Mouse (Mus musculus) stomach, postnatal 0 days (tissue): Measurements from ENCODE around the gene Dennd4c. TPM values are rescaled to one million over a fixed set of nuclear protein-coding genes. Genes with fewer than 3 reads are reported as not detected.

ENCODE experiments used
- ATAC-seq: fragments of 200-750 bp; cut with Nextera tagmentation; 2 replicates; pipeline ENCODE4 v1.8.0; 2017; ENCODE audit not compliant: low FRiP score, low TSS enrichment
- DNase-seq: peaks from one replicate; pipeline ENCODE4 v3.0.0-alpha.2; 2016; ENCODE audit warnings: low spot score
- H3K27ac ChIP-seq: fragments of 300-500 bp; sonication (generic); replicated peaks from 2 replicates; pipeline ENCODE4 v1.5.1; 2014; ENCODE audit warnings: mild to moderate bottlenecking, control low read depth
- H3K27me3 ChIP-seq: fragments of 300-500 bp; sonication (generic); 2 replicates; pipeline ENCODE4 v1.6.1; 2014; ENCODE audit warnings: low read length; ENCODE audit not compliant: control insufficient read depth, insufficient read depth
- H3K36me3 ChIP-seq: fragments of 300-500 bp; sonication (generic); 2 replicates; pipeline ENCODE4 v1.6.1; 2014; ENCODE audit warnings: low read length, mixed read lengths; ENCODE audit not compliant: control insufficient read depth, insufficient read depth
- H3K4me1 ChIP-seq: fragments of 300-500 bp; sonication (generic); replicated peaks from 2 replicates; pipeline ENCODE4 v1.6.1; 2014; ENCODE audit warnings: antibody characterized with exemption; ENCODE audit not compliant: control insufficient read depth, insufficient read depth
- H3K4me2 ChIP-seq: fragments of 300-500 bp; sonication (generic); replicated peaks from 2 replicates; pipeline ENCODE4 v1.6.1; 2014; ENCODE audit warnings: low read depth, mild to moderate bottlenecking, control low read depth, moderate library complexity
- H3K4me3 ChIP-seq: fragments of 300-500 bp; sonication (generic); 2 replicates; pipeline ENCODE4 v1.5.1; 2014; ENCODE audit warnings: low read depth, low read length, control low read depth
- H3K9ac ChIP-seq: fragments of 300-500 bp; sonication (generic); 2 replicates; pipeline ENCODE4 v1.6.1; 2014; ENCODE audit warnings: mild to moderate bottlenecking, low read length, control low read depth, mixed read lengths
- H3K9me3 ChIP-seq: fragments of 300-500 bp; sonication (generic); 2 replicates; pipeline ENCODE4 v1.6.1; 2016; ENCODE audit warnings: low read length; ENCODE audit not compliant: control insufficient read depth
- CTCF ChIP-seq: IDR thresholded peaks from 2 replicates; pipeline ENCODE4 v1.5.1; 2016; ENCODE audit warnings: antibody characterized with exemption, low read depth, mild to moderate bottlenecking, moderate library complexity
- EP300 ChIP-seq: optimal IDR thresholded peaks from 2 replicates; pipeline ENCODE3; 2016; ENCODE audit warnings: antibody characterized with exemption
- WGBS: fragments of 180-500 bp; shearing (Covaris S2); extraction: QIAGEN DNeasy Blood & Tissue Kit; methylation state at CpG from one replicate; pipeline ENCODE4 v1.1.7; 2014; 5-methylcytosine and 5-hydroxymethylcytosine counted together
- polyA plus RNA-seq: library from polyadenylated mRNA; unstranded; fragments of >200 nt; fragmentation: Nextera tagmentation; extraction: Ambion mirVana; gene quantifications from 2 replicates; pipeline ENCODE4 v1.2.1, GENCODE M21; 2015

The Dennd4c gene
- polyA plus RNA-seq, 1 experiment from 2014 or later = 4.2 TPM

DNA sequence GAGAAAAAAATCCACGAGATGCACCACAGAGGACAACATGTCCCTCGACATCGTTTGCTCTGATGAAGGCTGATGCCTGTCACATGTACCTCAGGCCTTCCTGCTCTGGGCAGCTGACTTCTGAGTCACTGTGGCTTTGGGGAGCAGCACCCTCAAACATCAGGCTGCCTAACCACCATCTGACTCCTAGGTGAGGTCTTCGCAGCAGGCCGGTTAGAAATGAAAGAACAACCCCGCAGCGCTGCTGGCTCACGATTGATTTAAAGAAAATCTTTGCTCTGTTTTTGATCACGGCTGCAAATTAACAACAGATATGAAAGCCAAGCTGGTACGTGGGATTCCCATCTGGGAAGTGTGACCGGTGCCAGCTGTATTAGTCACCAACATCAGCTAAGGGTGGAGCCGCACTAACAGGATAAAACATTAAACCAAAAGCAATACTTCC lies 35.6 kb upstream of the Dennd4c start:
- peak overlapping the region; percentile 3 for H3K4me2 ChIP-seq
- peak overlapping the region; percentile 76 for H3K27ac ChIP-seq
- ATAC-seq = peak; percentile 88

DNA sequence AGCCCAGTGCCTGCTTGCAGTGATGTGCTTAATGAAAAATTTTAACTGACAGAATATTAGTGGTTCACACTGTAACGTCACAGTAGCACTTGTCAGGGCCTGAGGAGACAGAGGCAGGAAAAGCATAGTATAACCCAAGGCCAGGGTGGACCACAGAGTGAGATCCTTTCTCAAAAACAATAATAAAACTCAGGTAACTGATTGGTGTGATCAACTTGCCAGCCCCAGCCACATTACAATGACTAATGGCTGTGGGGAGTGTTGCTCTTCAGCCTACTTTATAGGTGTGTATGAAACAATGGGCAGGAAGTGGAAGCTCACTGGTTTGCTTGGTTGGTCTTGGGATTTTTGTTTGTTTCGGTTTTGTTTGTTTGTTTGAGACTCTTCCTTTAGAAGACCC lies 34.8 kb upstream of the Dennd4c start:
- no peak overlapping the region for H3K4me3 ChIP-seq
- WGBS = 43% methylated on average over 2 of the region's 2 CpGs
- H3K4me2 ChIP-seq = no peak overlapping the region
- H3K9ac ChIP-seq = no peak overlapping the region
- TF ChIP-seq CTCF (no peak), EP300 (no peak)
- H3K4me1 ChIP-seq = peaks cover 6% of the 10 kb centered on the region; the same call in 1 of the 2 replicates
- H3K27ac ChIP-seq = peak overlapping the region; percentile 85
- ATAC-seq (peak; percentile 65), DNase-seq (peak; percentile 39)
- H3K9me3 ChIP-seq = no peaks in the 10 kb centered on the region
- no peaks in the 10 kb centered on the region for H3K27me3 ChIP-seq
- H3K36me3 ChIP-seq = no peaks in the 10 kb centered on the region

More for the DNA sequence above, 35.6 kb upstream of the Dennd4c start:
- peaks cover 6% of the 10 kb centered on the region; the same call in 1 of the 2 replicates for H3K4me1 ChIP-seq
- no peak for TF ChIP-seq EP300
- no peak for TF ChIP-seq CTCF
- H3K9ac ChIP-seq = no peak overlapping the region
- H3K36me3 ChIP-seq = no peaks in the 10 kb centered on the region
- H3K27me3 ChIP-seq = no peaks in the 10 kb centered on the region
- WGBS = 34% methylated on average over 12 of the region's 12 CpGs
- DNase-seq = peak; percentile 74
- no peaks in the 10 kb centered on the region for H3K9me3 ChIP-seq
- H3K4me3 ChIP-seq = no peak overlapping the region

DNA sequence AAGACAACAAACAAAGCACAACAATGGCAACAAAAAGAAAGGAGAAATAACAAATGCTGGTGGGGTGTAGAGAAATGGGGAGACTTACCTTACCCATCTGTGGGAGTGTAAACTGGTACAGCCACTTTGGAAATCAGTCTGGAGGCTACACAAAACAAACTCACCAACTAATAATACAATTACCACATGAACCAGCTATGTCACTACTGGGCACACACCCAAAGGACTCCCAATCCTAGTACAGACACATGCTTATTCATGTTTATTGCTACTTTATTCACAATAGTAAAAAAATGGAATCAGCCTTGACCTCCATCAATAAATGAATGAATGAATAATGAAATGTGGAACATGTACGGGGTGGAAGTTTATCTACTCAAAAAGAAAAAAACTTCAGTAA lies 33.0 kb upstream of the Dennd4c start:
- no peak for ATAC-seq
- no peaks in the 10 kb centered on the region for H3K27me3 ChIP-seq
- no peak for DNase-seq
- no peak overlapping the region for H3K27ac ChIP-seq
- no peak overlapping the region for H3K4me3 ChIP-seq
- no peaks in the 10 kb centered on the region for H3K36me3 ChIP-seq
- H3K4me1 ChIP-seq = peaks cover 6% of the 10 kb centered on the region; the same call in 1 of the 2 replicates
- WGBS = 74% methylated on average over 1 of the region's 1 CpGs
- no peaks in the 10 kb centered on the region for H3K9me3 ChIP-seq
- no peak overlapping the region for H3K9ac ChIP-seq
- no peak overlapping the region for H3K4me2 ChIP-seq
- TF ChIP-seq CTCF (no peak), EP300 (no peak)

DNA sequence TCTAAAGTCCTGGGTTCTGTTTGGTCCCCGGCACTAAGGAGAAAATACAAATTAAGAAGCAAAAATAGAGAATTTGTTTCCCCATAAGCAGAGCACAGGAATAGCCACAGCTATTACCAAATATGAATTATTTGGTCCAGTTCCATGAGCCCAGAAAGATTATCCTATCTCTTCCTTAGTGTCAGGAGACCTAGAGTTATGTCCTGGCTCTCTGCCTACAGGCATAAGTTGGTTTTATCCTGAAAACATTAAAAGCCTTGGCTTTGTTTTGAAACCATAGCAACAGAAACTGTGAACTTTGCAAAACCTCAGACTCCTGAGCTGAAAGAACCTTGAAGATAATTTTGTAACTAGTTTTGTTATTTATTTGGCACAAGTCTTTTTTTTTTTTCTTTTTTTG lies 31.2 kb upstream of the Dennd4c start:
- TF ChIP-seq EP300 (no peak), CTCF (no peak)
- H3K27me3 ChIP-seq = no peaks in the 10 kb centered on the region
- no peak overlapping the region for H3K4me2 ChIP-seq
- no peak overlapping the region for H3K4me3 ChIP-seq
- peaks cover 7% of the 10 kb centered on the region; the same call in 1 of the 2 replicates for H3K4me1 ChIP-seq
- no peaks in the 10 kb centered on the region for H3K9me3 ChIP-seq
- no peak overlapping the region for H3K27ac ChIP-seq
- DNase-seq = no peak
- 35% methylated on average over 1 of the region's 1 CpGs for WGBS
- H3K9ac ChIP-seq = no peak overlapping the region
- ATAC-seq = no peak
- H3K36me3 ChIP-seq = no peaks in the 10 kb centered on the region

DNA sequence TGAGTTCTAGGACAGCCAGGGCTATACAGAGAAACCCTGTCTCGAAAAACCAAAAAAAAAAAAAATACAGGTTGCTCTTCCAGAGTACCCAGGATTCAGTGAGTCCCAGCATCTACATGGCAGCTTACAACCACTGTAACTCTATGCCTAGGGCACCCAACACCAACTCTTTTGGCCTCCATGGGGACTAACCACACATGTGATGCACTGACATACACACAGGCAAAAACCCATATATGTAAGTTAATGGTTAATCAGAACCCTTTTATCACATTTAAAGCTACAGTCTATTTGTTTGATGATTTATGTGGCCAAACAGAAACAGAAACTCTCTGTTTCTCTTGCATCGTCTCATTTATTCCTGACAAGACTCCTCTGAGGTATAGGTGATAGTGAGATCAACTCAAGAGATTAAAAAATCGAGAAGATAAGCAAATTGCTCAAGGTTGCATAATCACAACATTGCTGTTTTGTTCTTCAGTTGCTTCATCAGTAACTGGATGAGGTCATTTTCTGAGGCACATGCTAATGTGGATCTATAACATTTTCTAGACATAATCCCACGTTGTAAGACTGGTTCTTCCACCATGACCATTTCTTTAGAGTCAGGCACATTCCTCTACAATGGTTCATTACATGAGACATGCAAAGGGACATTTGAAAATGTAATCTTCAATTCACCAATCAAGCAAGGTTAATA lies 29.3 kb upstream of the Dennd4c start:
- Histone ChIP-seq H3K9ac (no peak overlapping the region), H3K27ac (no peak overlapping the region), H3K4me1 (peaks cover 3% of the 10 kb centered on the region; the same call in 1 of the 2 replicates), H3K9me3 (no peaks in the 10 kb centered on the region), H3K4me3 (no peak overlapping the region), H3K27me3 (no peaks in the 10 kb centered on the region), H3K4me2 (no peak overlapping the region), H3K36me3 (no peaks in the 10 kb centered on the region)
- TF ChIP-seq CTCF = no peak
- peak; percentile 58 for TF ChIP-seq EP300
- DNase-seq (no peak), ATAC-seq (peak; percentile 53)
- 50% methylated on average over 4 of the region's 4 CpGs for WGBS

DNA sequence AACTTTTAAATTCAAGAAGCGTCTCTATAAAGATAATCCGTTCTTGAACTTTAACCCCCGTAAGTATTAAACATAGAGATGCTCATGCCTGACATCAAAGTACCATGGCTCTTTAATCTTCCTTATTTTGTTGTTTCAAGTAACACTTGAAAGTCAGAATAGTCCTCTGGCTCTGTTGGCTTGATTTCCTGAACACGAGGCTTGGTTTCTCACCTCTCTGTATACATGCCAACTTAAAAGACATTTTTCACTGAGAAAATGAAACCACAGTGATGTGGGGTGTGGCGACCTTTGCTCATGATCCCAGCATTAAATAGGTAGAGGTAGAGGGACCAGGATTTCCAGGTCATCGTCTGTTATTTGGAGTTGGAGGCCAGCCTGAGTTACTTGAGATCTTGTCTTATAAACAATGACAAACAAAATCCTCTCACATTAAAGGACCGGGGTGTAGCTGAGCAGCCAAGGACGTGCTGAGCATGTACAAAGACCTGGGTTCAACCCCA lies 26.4 kb upstream of the Dennd4c start:
- no peak for TF ChIP-seq EP300
- H3K36me3 ChIP-seq = no peaks in the 10 kb centered on the region
- no peaks in the 10 kb centered on the region for H3K9me3 ChIP-seq
- no peak overlapping the region for H3K27ac ChIP-seq
- H3K4me1 ChIP-seq = peaks cover 3% of the 10 kb centered on the region; the same call in 1 of the 2 replicates
- ATAC-seq (no peak; the same call in 1 of the 2 replicates), DNase-seq (peak; percentile 48)
- H3K4me3 ChIP-seq = no peak overlapping the region
- no peak overlapping the region for H3K9ac ChIP-seq
- 26% methylated on average over 8 of the region's 8 CpGs for WGBS
- no peaks in the 10 kb centered on the region for H3K27me3 ChIP-seq
- H3K4me2 ChIP-seq = no peak overlapping the region
